Mouse (Mus musculus): Measurements from ENCODE around the gene Ppp4c.

Ppp4c gene

GRCm38 (mm10) chr7:126781661-126782370 lies 10.5 kb downstream of the Ppp4c start:
- DNase-seq (ENCODE audit: inconsistent age in 2 of 2, low spot score in 1 of 2), result peak in 1 of 2 experiments; percentile 76

GRCm38 (mm10) chr7:126780971-126781635 lies 11.2 kb downstream of the Ppp4c start, which contains the start of gene Tbx6:
Gene Tbx6, plus strand, starts transcription at chr7:126781483.
- peak in 1 of 2 experiments; percentile 66 for DNase-seq (ENCODE audit: inconsistent age in 2 of 2, low spot score in 1 of 2)

GRCm38 (mm10) chr7:126779983-126780970 lies 12.0 kb downstream of the Ppp4c start:
- DNase-seq (ENCODE audit: inconsistent age in 2 of 2, low spot score in 1 of 2), result peak; percentile 89 to 95

- DNase-seq (ENCODE audit: inconsistent age in 2 of 2, low spot score in 1 of 2), result peak in 1 of 2 experiments; percentile 16
These were observed 13.2 kb downstream of the Ppp4c start for GRCm38 (mm10) chr7:126779101-126779500.

DNA sequence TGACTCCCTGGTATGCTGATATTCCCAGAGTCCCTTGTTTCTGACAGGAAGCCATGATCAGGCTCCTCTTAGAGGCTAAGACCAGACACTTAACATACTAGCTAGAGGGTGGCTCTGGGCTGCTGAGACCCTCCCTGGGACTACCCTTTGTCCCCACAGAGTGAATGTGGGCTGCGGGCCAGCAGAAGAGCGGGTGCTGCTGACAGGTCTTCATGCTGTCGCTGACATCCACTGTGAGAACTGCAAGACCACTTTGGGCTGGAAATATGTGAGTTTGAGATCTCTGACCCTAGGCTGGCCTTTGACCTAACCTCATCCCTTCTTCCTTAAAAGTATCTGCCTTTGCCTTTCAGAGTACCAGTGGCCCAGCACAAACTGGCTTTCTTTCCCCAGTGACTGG lies 14.1 kb downstream of the Ppp4c start:
- DNase-seq (ENCODE audit: inconsistent age in 2 of 2, low spot score in 1 of 2), result no peak

GRCm38 (mm10) chr7:126777476-126777875 lies 14.8 kb downstream of the Ppp4c start:
- peak; percentile 53 to 80 for DNase-seq (ENCODE audit: inconsistent age in 2 of 2, low spot score in 1 of 2)

- DNase-seq (ENCODE audit: inconsistent age in 2 of 2, low spot score in 1 of 2), result peak; percentile 98
These were observed 15.7 kb downstream of the Ppp4c start, which contains the start of gene Ypel3 for GRCm38 (mm10) chr7:126776598-126777057. Gene Ypel3, plus strand, starts transcription at chr7:126776955.

- no peak for DNase-seq (ENCODE audit: inconsistent age in 2 of 2, low spot score in 1 of 2)
These were observed 16.4 kb downstream of the Ppp4c start for GRCm38 (mm10) chr7:126775978-126776234.

- DNase-seq (ENCODE audit: inconsistent age in 2 of 2, low spot score in 1 of 2), result peak in 1 of 2 experiments; percentile 20
These were observed 16.9 kb downstream of the Ppp4c start for GRCm38 (mm10) chr7:126775185-126775977.

DNA sequence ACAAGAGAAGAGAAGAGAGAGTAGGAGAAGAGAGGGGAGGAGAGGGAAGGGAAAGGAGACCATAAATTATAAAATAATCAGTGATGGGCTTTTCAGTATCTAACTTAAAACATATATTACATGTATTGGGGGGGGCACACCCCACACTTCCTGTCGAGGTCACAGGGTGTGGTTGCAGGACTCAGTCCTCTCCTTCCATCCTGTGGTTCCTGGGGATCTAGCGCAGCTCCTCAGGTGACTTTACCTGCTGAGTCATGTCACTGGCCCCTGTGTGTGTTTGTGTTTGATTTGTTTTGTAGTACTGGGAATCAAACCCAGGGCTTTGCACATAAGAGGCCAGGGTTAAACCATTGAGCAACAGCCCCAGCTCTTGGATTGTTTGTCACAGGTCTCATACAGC lies 17.8 kb downstream of the Ppp4c start:
- peak in 1 of 2 experiments; percentile 9 for DNase-seq (ENCODE audit: inconsistent age in 2 of 2, low spot score in 1 of 2)

DNA sequence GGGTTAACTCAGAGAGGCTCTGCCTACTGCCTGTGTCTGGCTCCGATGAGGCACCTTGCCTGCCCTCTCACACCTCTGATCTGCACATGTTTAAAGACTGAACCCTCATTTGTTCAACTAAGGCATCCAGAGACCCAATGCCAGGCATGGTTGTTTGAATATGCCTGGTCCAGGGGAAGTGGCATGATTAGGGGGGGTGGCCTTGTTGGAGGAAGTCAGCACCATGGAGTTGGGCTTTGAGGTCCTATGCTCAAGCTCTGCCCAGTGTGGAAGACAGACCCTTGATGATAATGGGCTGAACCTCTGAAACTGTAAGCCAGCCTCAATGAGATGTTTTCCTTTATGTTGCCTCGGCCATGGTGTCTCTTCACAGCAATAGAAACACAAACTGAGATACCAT lies 18.9 kb downstream of the Ppp4c start:
- DNase-seq (ENCODE audit: inconsistent age in 2 of 2, low spot score in 1 of 2), result peak in 1 of 2 experiments; percentile 7

- DNase-seq (ENCODE audit: inconsistent age in 2 of 2, low spot score in 1 of 2), result peak in 1 of 2 experiments; percentile 9
These were observed 21.5 kb downstream of the Ppp4c start for GRCm38 (mm10) chr7:126770784-126771183.

GRCm38 (mm10) chr7:126767001-126767400 lies 25.3 kb downstream of the Ppp4c start:
- DNase-seq (ENCODE audit: inconsistent age in 2 of 2, low spot score in 1 of 2), result no peak

- no peak for DNase-seq (ENCODE audit: inconsistent age in 2 of 2, low spot score in 1 of 2)
These were observed 26.1 kb downstream of the Ppp4c start, which contains the start of gene Gdpd3 for GRCm38 (mm10) chr7:126766201-126766600. Gene Gdpd3, plus strand, starts transcription at chr7:126766334.

GRCm38 (mm10) chr7:126765540-126765939 lies 26.8 kb downstream of the Ppp4c start:
- DNase-seq (ENCODE audit: inconsistent age in 2 of 2, low spot score in 1 of 2), result no peak

GRCm38 (mm10) chr7:126762471-126763008 lies 29.8 kb downstream of the Ppp4c start:
- DNase-seq (ENCODE audit: inconsistent age in 2 of 2, low spot score in 1 of 2), result peak in 1 of 2 experiments; percentile 29

DNA sequence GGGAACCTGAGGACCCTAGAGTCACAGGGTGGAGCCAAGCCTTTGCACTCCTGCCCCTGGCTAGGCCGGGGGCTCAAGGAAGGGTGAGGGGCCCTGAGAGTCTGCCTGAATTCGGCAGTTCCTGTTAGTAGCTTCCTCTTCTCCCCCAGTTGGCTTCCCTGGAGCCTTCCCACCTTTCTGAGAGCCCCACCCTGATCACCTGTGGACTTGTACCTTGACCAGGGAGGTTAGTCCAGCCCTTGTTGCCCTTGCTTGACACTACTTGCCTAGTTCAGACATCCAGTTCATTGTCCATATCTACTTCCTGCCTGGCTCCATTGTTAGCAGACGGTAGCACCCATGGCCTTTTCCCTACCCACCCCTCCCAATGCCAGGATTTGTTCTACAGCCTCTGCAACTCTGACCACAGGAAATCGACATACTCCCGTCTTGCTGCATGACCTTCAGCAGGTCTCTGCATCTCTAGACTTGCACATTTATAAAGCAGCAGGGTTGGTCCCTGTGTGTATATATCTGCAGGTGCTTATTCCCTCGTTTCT lies 30.7 kb downstream of the Ppp4c start:
- peak in 1 of 2 experiments; percentile 43 for DNase-seq (ENCODE audit: inconsistent age in 2 of 2, low spot score in 1 of 2)

- peak; percentile 65 to 80 for DNase-seq (ENCODE audit: inconsistent age in 2 of 2, low spot score in 1 of 2)
These were observed 31.3 kb downstream of the Ppp4c start for GRCm38 (mm10) chr7:126760956-126761355.

DNA sequence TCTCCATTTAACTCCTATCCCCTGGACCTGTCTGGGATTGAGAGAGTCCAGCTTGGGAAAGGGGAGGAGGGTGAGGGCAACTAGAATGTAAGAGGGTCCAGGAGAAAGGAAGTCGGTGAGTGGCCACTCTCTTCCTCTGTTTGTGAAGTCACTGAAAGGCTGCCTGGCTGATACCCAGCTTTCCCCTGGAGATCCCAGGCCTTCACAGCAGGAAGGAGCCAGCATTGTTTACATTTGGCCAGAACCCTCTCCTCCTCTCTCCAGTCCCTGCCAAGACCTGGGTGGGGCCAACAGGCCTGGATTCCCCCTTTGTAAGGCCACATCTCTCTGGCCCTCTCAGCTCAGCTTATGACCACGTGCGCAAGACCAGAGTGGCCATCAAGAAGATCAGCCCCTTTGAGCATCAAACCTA lies 31.9 kb downstream of the Ppp4c start:
- DNase-seq (ENCODE audit: inconsistent age in 2 of 2, low spot score in 1 of 2), result peak; percentile 72 to 89

Data from adrenal gland, adult (tissue).